Mouse (Mus musculus) kidney, postnatal 0 days (tissue): ENCODE results near the gene Large2. TPM values are rescaled to one million over a fixed set of nuclear protein-coding genes. Genes with fewer than 3 reads are reported as not detected.

Source experiments
- ATAC-seq: fragments of 200-750 bp; cut with Nextera tagmentation; replicated peaks from 2 replicates; pipeline ENCODE4 v1.8.0; 2017; ENCODE audit warnings: low read depth, moderate number of reproducible peaks, moderate TSS enrichment, moderate library complexity; ENCODE audit not compliant: low FRiP score
- DNase-seq: peaks from one replicate; pipeline ENCODE4 v3.0.0-alpha.2; 2016; ENCODE audit warnings: low spot score
- H3K27ac ChIP-seq: fragments of 300-500 bp; sonication (generic); 2 replicates; pipeline ENCODE4 v1.5.1; 2014; ENCODE audit warnings: mild to moderate bottlenecking
- H3K27me3 ChIP-seq: fragments of 300-500 bp; sonication (generic); 2 replicates; pipeline ENCODE4 v1.6.1; 2014; ENCODE audit warnings: low read length, mixed read lengths; ENCODE audit not compliant: insufficient read depth
- H3K36me3 ChIP-seq: fragments of 300-500 bp; sonication (generic); 2 replicates; pipeline ENCODE4 v1.6.1; 2014; ENCODE audit warnings: low read length, mixed read lengths; ENCODE audit not compliant: insufficient read depth
- H3K4me1 ChIP-seq: fragments of 300-500 bp; sonication (generic); replicated peaks from 2 replicates; pipeline ENCODE4 v1.6.1; 2014; ENCODE audit warnings: antibody characterized with exemption, low read length, mixed read lengths; ENCODE audit not compliant: insufficient read depth
- H3K4me2 ChIP-seq: fragments of 300-500 bp; sonication (generic); 2 replicates; pipeline ENCODE4 v1.6.1; 2014; ENCODE audit warnings: mild to moderate bottlenecking, low read length, moderate library complexity, mixed read lengths
- H3K4me3 ChIP-seq: fragments of 300-500 bp; sonication (generic); replicated peaks from 2 replicates; pipeline ENCODE4 v1.5.1; 2014; ENCODE audit warnings: low read depth, low read length
- H3K9ac ChIP-seq: fragments of 300-500 bp; sonication (generic); 2 replicates; pipeline ENCODE4 v1.6.1; 2014; ENCODE audit warnings: low read depth, low read length
- H3K9me3 ChIP-seq: fragments of 300-500 bp; sonication (generic); replicated peaks from 2 replicates; pipeline ENCODE4 v1.6.1; 2016; ENCODE audit warnings: low read length, inconsistent platforms, mixed read lengths
- CTCF ChIP-seq: IDR thresholded peaks from 2 replicates; pipeline ENCODE4 v1.5.1; 2016; ENCODE audit warnings: antibody characterized with exemption, low read depth, mild to moderate bottlenecking, moderate library complexity
- WGBS: fragments of 180-500 bp; shearing (Covaris S2); extraction: QIAGEN DNeasy Blood & Tissue Kit; methylation state at CpG from one replicate; pipeline ENCODE4 v1.1.7; 2014; 5-methylcytosine and 5-hydroxymethylcytosine counted together
- polyA plus RNA-seq: library from polyadenylated mRNA; unstranded; fragments of >200 nt; fragmentation: Nextera tagmentation; extraction: Ambion mirVana; gene quantifications from 2 replicates; pipeline ENCODE4 v1.2.1, GENCODE M21; 2015

Large2 gene
- polyA plus RNA-seq, 1 experiment from 2014 or later: 30.6 TPM

GRCm38 (mm10) chr2:92375099-92375623 lies 492 bp upstream of the Large2 start:
- ATAC-seq (peak; percentile 90), DNase-seq (peak; percentile 100)
- Histone ChIP-seq H3K4me2 (peak overlapping the region; percentile 69), H3K27ac (peak overlapping the region; percentile 97), H3K4me1 (peaks cover 25% of the 10 kb centered on the region), H3K4me3 (peak overlapping the region; percentile 53), H3K9ac (peak overlapping the region; percentile 75), H3K36me3 (peaks cover 22% of the 10 kb centered on the region), H3K9me3 (no peaks in the 10 kb centered on the region), H3K27me3 (no peaks in the 10 kb centered on the region)
- WGBS: under 1% methylated on average over 29 of the region's 29 CpGs
- peak; percentile 31; the same call in 1 of the 2 replicates for TF ChIP-seq CTCF

- Histone ChIP-seq H3K27me3 (no peaks in the 10 kb centered on the region), H3K4me3 (no peak overlapping the region), H3K36me3 (peaks cover 9% of the 10 kb centered on the region), H3K4me1 (peaks cover 25% of the 10 kb centered on the region), H3K9ac (no peak overlapping the region), H3K4me2 (no peak overlapping the region), H3K9me3 (no peaks in the 10 kb centered on the region), H3K27ac (peak overlapping the region; percentile 97)
- no peak for TF ChIP-seq CTCF
- ATAC-seq (no peak), DNase-seq (no peak)
- 77% methylated on average over 11 of the region's 11 CpGs for WGBS
Measured at GRCm38 (mm10) chr2:92373437-92373813, 1.2 kb downstream of the Large2 start.

- TF ChIP-seq CTCF: no peak
- Histone ChIP-seq H3K36me3 (peaks cover 4% of the 10 kb centered on the region; the same call in 1 of the 2 replicates), H3K9me3 (no peaks in the 10 kb centered on the region), H3K4me2 (no peak overlapping the region), H3K4me3 (no peak overlapping the region), H3K9ac (0 out of 2 replicates have a peak overlapping the region, but pooled peaks have one; percentile 10), H3K27me3 (no peaks in the 10 kb centered on the region), H3K27ac (peak overlapping the region; percentile 97), H3K4me1 (peaks cover 25% of the 10 kb centered on the region)
- ATAC-seq (no peak), DNase-seq (no peak)
- 31% methylated on average over 9 of the region's 9 CpGs for WGBS
Measured at GRCm38 (mm10) chr2:92372767-92373436, 1.8 kb downstream of the Large2 start.

GRCm38 (mm10) chr2:92371971-92372690 lies 2.5 kb downstream of the Large2 start:
- Histone ChIP-seq H3K9ac (0 out of 2 replicates have a peak overlapping the region, but pooled peaks have one; percentile 65), H3K36me3 (no peaks in the 10 kb centered on the region), H3K9me3 (no peaks in the 10 kb centered on the region)

GRCm38 (mm10) chr2:92370821-92371805 lies 3.6 kb downstream of the Large2 start:
- Histone ChIP-seq H3K36me3 (peaks cover 9% of the 10 kb centered on the region; the same call in 1 of the 2 replicates), H3K9ac (peak overlapping the region; percentile 65), H3K4me3 (peak overlapping the region; percentile 41), H3K9me3 (no peaks in the 10 kb centered on the region), H3K4me2 (peak overlapping the region; percentile 80), H3K4me1 (peaks cover 22% of the 10 kb centered on the region), H3K27ac (peak overlapping the region; percentile 97), H3K27me3 (no peaks in the 10 kb centered on the region)
- DNase-seq: peak; percentile 88
- ATAC-seq: peak; percentile 69
- WGBS: 2% methylated on average over 45 of the region's 45 CpGs
- TF ChIP-seq CTCF: peak; percentile 52

More at GRCm38 (mm10) chr2:92371971-92372690, 2.5 kb downstream of the Large2 start:
- Histone ChIP-seq H3K4me3 (no peak overlapping the region), H3K27me3 (no peaks in the 10 kb centered on the region), H3K4me1 (peaks cover 25% of the 10 kb centered on the region), H3K27ac (peak overlapping the region; percentile 97), H3K4me2 (peak overlapping the region; percentile 80)
- DNase-seq: no peak
- no peak for ATAC-seq
- 22% methylated on average over 10 of the region's 10 CpGs for WGBS
- TF ChIP-seq CTCF: no peak
